Mouse (Mus musculus): ENCODE data around the gene Rptn. TPM values are rescaled to one million over a fixed set of nuclear protein-coding genes. Genes with fewer than 3 reads are reported as not detected.

Rptn gene
- polyA plus RNA-seq (2012; rRNA removed) (not detected in 2 replicates), polyA plus RNA-seq (2014; fragmentation: Nextera tagmentation; extraction: Ambion mirVana) (not detected in 2 replicates)

DNA sequence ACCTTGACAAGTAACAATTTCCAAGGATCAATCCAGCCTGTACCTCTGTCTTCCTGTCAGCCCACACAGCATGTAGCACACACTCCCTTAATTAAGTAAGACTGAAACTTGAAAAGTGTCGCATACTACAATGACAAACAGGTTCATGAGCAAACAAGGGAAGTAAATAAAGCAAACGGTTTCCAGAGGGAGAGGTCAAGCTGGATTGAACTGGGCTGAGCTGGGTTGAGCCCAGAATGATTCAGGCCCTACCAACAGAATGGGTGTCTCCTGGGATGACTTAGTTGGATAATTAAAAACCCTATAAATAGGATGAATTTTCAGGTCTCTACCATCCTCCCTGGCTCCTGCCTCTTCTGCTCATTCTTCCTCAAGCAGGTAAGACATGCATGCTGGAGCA is at the start of gene Rptn:
Rptn (plus strand) TSS at position 334 of the 400 bp plus-strand sequence.
- Histone ChIP-seq H3K27ac (replicated peaks; ENCODE audit: low read depth, low read length) (no peak within 1 kb of the TSS), H3K4me3 (replicated peaks; ENCODE audit: low read length) (no peak within 1 kb of the TSS), H3K9me3 (ENCODE audit: control insufficient read depth, low read length) (no peaks in the 10 kb centered on the region), H3K36me3 (ENCODE audit: control insufficient read depth, insufficient read depth, low read length) (no peaks in the 10 kb centered on the region), H3K27me3 (ENCODE audit: control insufficient read depth, insufficient read depth, low read length) (no peaks in the 10 kb centered on the region), H3K4me2 (replicated peaks; ENCODE audit: low read depth, low read length, severe bottlenecking) (no peak within 1 kb of the TSS), H3K4me1 (ENCODE audit: control insufficient read depth, insufficient read depth, low read length) (no peaks in the 10 kb centered on the region), H3K9ac (ENCODE audit: low read depth, low read length, severe bottlenecking) (no peak within 1 kb of the TSS)
- no peak for DNase-seq (ENCODE audit: low spot score)
- 69% methylated on average over 2 of the region's 2 CpGs for WGBS
- TF ChIP-seq POLR2A (IDR thresholded peaks at IDR 0.05; ENCODE audit: borderline replicate concordance, extremely low read depth, insufficient read depth, insufficient read length): no peak
- no peak for ATAC-seq (ENCODE audit: low FRiP score, low read depth)

DNA sequence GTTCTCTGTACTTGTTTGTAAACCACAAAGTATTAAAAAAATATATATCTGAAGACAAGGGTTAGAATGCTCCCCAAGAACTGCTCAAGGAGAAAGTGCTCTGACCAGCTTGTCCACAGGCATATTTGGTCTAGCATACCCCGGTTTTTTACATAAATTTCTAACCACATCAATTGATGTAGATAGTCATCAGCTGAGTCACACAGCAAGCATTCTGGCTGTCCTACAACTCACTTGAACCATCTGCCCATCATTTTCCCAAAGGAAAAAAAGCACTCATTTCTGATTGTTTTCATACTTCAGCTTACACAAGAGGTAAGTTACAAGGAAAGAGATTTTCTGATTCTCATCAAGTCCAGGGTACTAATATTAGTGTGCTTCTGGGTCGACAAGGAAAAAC is 46.6 kb upstream of the Rptn start:
- DNase-seq (ENCODE audit: low spot score): no peak
- Histone ChIP-seq H3K36me3 (ENCODE audit: control insufficient read depth, insufficient read depth, low read length) (no peaks in the 10 kb centered on the region), H3K27ac (replicated peaks; ENCODE audit: low read depth, low read length) (no peak overlapping the region), H3K4me3 (replicated peaks; ENCODE audit: low read length) (no peak overlapping the region), H3K4me2 (replicated peaks; ENCODE audit: low read depth, low read length, severe bottlenecking) (no peak overlapping the region), H3K4me1 (ENCODE audit: control insufficient read depth, insufficient read depth, low read length) (no peaks in the 10 kb centered on the region), H3K9ac (ENCODE audit: low read depth, low read length, severe bottlenecking) (no peak overlapping the region), H3K9me3 (ENCODE audit: control insufficient read depth, low read length) (no peaks in the 10 kb centered on the region), H3K27me3 (ENCODE audit: control insufficient read depth, insufficient read depth, low read length) (no peaks in the 10 kb centered on the region)
- TF ChIP-seq POLR2A (IDR thresholded peaks at IDR 0.05; ENCODE audit: borderline replicate concordance, extremely low read depth, insufficient read depth, insufficient read length): no peak
- 69% methylated on average over 2 of the region's 2 CpGs for WGBS
- no peak for ATAC-seq (ENCODE audit: low FRiP score, low read depth)

DNA sequence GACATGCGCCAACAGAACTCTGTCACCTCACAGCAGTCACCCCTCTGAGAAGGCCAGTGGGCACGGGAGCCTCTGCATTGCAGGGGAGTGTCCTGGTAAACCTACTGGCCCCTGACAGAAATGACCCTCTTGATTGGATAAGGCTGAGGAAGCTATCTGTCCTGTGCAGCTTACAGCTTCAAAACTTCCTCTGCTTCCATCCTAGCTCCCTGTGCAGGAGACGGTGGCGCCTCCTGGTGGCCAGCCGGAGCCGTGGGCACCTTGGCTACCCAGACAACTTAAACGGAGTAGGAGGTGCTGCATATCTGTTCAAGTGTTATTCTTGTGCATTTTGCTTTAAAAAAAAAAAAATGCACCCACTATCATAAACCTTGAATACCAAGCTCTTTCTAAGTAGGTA is 33.5 kb upstream of the Rptn start:
- no peaks in the 10 kb centered on the region for H3K4me1 ChIP-seq (ENCODE audit: control insufficient read depth, insufficient read depth, low read length)
- peak; percentile 7 for DNase-seq (ENCODE audit: low spot score)
- no peaks in the 10 kb centered on the region for H3K9me3 ChIP-seq (ENCODE audit: control insufficient read depth, low read length)
- H3K4me3 ChIP-seq (replicated peaks; ENCODE audit: low read length): no peak overlapping the region
- H3K4me2 ChIP-seq (replicated peaks; ENCODE audit: low read depth, low read length, severe bottlenecking): no peak overlapping the region
- 25% methylated on average over 7 of the region's 7 CpGs for WGBS
- H3K36me3 ChIP-seq (ENCODE audit: control insufficient read depth, insufficient read depth, low read length): no peaks in the 10 kb centered on the region
- no peak overlapping the region for H3K9ac ChIP-seq (ENCODE audit: low read depth, low read length, severe bottlenecking)
- no peaks in the 10 kb centered on the region for H3K27me3 ChIP-seq (ENCODE audit: control insufficient read depth, insufficient read depth, low read length)
- no peak overlapping the region for H3K27ac ChIP-seq (replicated peaks; ENCODE audit: low read depth, low read length)
- no peak for ATAC-seq (ENCODE audit: low FRiP score, low read depth)
- no peak for TF ChIP-seq POLR2A (IDR thresholded peaks at IDR 0.05; ENCODE audit: borderline replicate concordance, extremely low read depth, insufficient read depth, insufficient read length)

DNA sequence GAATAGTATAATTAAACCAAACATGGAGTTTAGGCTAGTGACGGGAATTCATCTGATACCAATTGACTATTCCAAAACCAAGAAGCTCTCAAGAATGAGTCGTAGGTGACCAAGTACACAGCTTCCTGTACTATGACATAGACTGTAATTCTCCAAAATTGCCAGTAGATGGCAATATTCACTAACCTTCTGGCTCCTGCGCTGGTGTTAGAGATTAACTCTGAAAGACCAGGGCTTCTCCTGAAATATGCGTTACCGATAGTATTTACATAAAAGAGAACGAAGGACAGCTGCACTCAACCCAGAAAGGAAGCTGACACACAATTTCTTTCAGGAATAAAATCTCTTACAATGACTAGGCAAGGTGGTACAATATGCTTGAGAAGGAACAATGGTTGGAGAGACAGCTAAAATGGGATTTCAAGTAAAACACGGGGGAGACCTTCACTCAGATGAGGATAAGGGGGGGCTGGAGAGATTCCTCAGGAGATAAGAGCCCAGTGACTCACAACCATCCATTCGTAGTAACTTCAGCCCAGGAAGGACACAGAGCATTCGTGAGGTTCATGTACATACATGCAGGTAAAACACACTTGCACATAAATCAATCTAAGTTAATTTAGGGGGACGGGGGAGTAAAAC is 31.4 kb upstream of the Rptn start:
- DNase-seq (ENCODE audit: low spot score) (peak; percentile 83), ATAC-seq (ENCODE audit: low FRiP score, low read depth) (peak; percentile 76; the same call in 1 of the 2 replicates)
- no peak overlapping the region for H3K9ac ChIP-seq (ENCODE audit: low read depth, low read length, severe bottlenecking)
- H3K4me1 ChIP-seq (ENCODE audit: control insufficient read depth, insufficient read depth, low read length): no peaks in the 10 kb centered on the region
- H3K27ac ChIP-seq (replicated peaks; ENCODE audit: low read depth, low read length): no peak overlapping the region
- WGBS: 13% methylated on average over 10 of the region's 10 CpGs
- TF ChIP-seq POLR2A (IDR thresholded peaks at IDR 0.05; ENCODE audit: borderline replicate concordance, extremely low read depth, insufficient read depth, insufficient read length): no peak
- H3K27me3 ChIP-seq (ENCODE audit: control insufficient read depth, insufficient read depth, low read length): no peaks in the 10 kb centered on the region
- no peak overlapping the region for H3K4me3 ChIP-seq (replicated peaks; ENCODE audit: low read length)
- no peaks in the 10 kb centered on the region for H3K9me3 ChIP-seq (ENCODE audit: control insufficient read depth, low read length)
- no peaks in the 10 kb centered on the region for H3K36me3 ChIP-seq (ENCODE audit: control insufficient read depth, insufficient read depth, low read length)
- peak overlapping the region; percentile 25; the same call in 1 of the 2 replicates for H3K4me2 ChIP-seq (replicated peaks; ENCODE audit: low read depth, low read length, severe bottlenecking)

DNA sequence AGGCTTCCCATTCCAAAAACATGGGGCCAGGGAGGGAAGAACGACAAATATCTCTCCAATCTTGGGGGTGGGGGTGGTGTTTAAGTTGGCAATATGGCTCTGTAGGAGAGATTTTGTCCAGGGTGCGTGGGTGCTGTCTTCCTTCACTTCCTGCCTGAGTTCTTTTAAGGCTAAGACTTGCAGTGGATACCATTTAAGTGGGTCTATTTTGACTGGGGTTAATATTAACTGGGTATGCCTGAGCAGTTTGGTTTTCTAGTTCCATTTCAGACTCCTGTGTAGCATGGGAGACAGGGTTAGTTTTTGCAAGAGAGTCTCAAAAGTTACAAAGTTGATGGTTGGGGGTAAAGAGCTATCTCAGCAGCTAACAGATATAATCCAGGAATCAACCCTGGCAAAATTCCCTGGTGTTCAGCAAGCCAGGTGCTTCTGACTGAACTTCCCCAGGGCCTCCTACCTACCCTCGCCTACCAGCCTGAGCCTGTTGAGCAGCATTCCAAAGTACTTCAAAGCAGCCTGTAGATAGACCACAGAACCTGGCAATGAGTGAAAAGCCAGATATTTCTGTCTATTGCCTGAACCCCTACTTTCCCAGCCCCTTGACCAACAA is 26.4 kb upstream of the Rptn start:
- Histone ChIP-seq H3K27me3 (ENCODE audit: control insufficient read depth, insufficient read depth, low read length) (no peaks in the 10 kb centered on the region), H3K4me3 (replicated peaks; ENCODE audit: low read length) (no peak overlapping the region), H3K4me1 (ENCODE audit: control insufficient read depth, insufficient read depth, low read length) (no peaks in the 10 kb centered on the region), H3K4me2 (replicated peaks; ENCODE audit: low read depth, low read length, severe bottlenecking) (no peak overlapping the region), H3K9me3 (ENCODE audit: control insufficient read depth, low read length) (no peaks in the 10 kb centered on the region), H3K36me3 (ENCODE audit: control insufficient read depth, insufficient read depth, low read length) (no peaks in the 10 kb centered on the region), H3K9ac (ENCODE audit: low read depth, low read length, severe bottlenecking) (no peak overlapping the region), H3K27ac (replicated peaks; ENCODE audit: low read depth, low read length) (no peak overlapping the region)
- DNase-seq (ENCODE audit: low spot score): peak; percentile 19
- ATAC-seq (ENCODE audit: low FRiP score, low read depth): no peak
- WGBS: 61% methylated on average over 3 of the region's 3 CpGs
- no peak for TF ChIP-seq POLR2A (IDR thresholded peaks at IDR 0.05; ENCODE audit: borderline replicate concordance, extremely low read depth, insufficient read depth, insufficient read length)

Data from limb, embryonic 14.5 days (tissue).